8 mouse cellular contexts compared by ENCODE assay signal in the genomic region with DNA sequence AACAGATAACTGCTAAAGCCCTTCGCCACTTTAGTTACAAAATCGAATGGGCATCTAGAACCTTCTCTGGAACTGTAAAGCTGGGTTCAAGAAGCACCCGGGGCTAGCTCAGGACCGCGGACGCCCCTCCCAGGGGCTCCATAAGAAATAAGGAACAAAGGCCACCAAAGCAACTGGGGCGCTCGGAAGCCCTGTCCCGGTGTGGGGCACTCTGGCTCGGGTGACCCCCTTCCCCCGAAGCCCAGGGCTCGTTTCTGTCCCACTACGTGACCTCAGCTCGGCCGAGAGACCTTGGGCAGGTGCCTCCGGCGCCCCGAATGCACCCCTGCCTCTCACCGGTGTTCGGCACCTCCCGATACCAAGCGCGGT. TPM values are rescaled to one million over a fixed set of nuclear protein-coding genes. Genes with fewer than 3 reads are reported as not detected.
DNase-seq lines count a peak whose midpoint lies in the region; ATAC-seq and TF ChIP-seq lines count a peak whose summit lies in the region.

No protein-coding gene starts in this region.

- H3K27me3 ChIP-seq in kidney, embryonic 16.5 days (ENCODE audit: insufficient read depth, low read length), result no peaks in the 10 kb centered on the region
- no peaks in the 10 kb centered on the region for H3K27me3 ChIP-seq in intestine, embryonic 14.5 days (replicated peaks; ENCODE audit: control insufficient read depth, insufficient read depth, low read length)

- H3K9me3 ChIP-seq in kidney, embryonic 16.5 days (ENCODE audit: low read length), result no peaks in the 10 kb centered on the region
- no peaks in the 10 kb centered on the region for H3K9me3 ChIP-seq in intestine, embryonic 14.5 days (ENCODE audit: control insufficient read depth, low read length)

- under 1% methylated on average over 23 of the region's 23 CpGs for WGBS in kidney, embryonic 16.5 days
- 0% methylated on average over 23 of the region's 23 CpGs for WGBS in intestine, embryonic 14.5 days

- ATAC-seq in kidney, embryonic 16.5 days (ENCODE audit: low FRiP score, low TSS enrichment), result no peak
- ATAC-seq in intestine, embryonic 14.5 days (replicated peaks; ENCODE audit: low FRiP score, low TSS enrichment, low read depth), result no peak; the same call in none of the 2 replicates
- peak; percentile 1; the same call in 1 of the 2 replicates for ATAC-seq in monocyte, adult 5-6 weeks (replicated peaks; ENCODE audit: insufficient number of reproducible peaks, low FRiP score, low TSS enrichment, poor library complexity, severe bottlenecking)

- no peak for TF ChIP-seq POLR2A in cortical plate, adult 2 months (IDR thresholded peaks at IDR 0.05; ENCODE audit: extremely low read depth, insufficient read depth, low read length)

- no peak for TF ChIP-seq CTCF in cortical plate, adult 2 months (IDR thresholded peaks at IDR 0.05; ENCODE audit: extremely low read depth, insufficient read depth, low read length)

- peaks cover 22% of the 10 kb centered on the region for H3K36me3 ChIP-seq in kidney, embryonic 16.5 days (ENCODE audit: insufficient read depth, low read length)
- peaks cover 25% of the 10 kb centered on the region for H3K36me3 ChIP-seq in intestine, embryonic 14.5 days (ENCODE audit: control insufficient read depth, insufficient read depth, low read length)

- H3K4me1 ChIP-seq in kidney, embryonic 16.5 days (ENCODE audit: insufficient read depth, low read length), result peaks cover 23% of the 10 kb centered on the region
- H3K4me1 ChIP-seq in cortical plate, adult 2 months (ENCODE audit: control insufficient read depth, insufficient read depth, low read length), result no peaks in the 10 kb centered on the region
- peaks cover 18% of the 10 kb centered on the region for H3K4me1 ChIP-seq in intestine, embryonic 14.5 days (replicated peaks; ENCODE audit: control insufficient read depth, insufficient read depth, low read length)

- no peak for DNase-seq in kidney, postnatal 14 days
- peak; percentile 65 for DNase-seq in intestine, embryonic 14.5 days (ENCODE audit: low spot score)
- DNase-seq in layer of hippocampus, adult 8-10 months (ENCODE audit: low spot score in 2 of 2), result no peak
- no peak for DNase-seq in right cerebral cortex, postnatal 4 days
- no peak for DNase-seq in layer of hippocampus, postnatal 10 days (ENCODE audit: low spot score in 2 of 2)

- H3K4me3 ChIP-seq in kidney, embryonic 16.5 days (ENCODE audit: low read length), result peak overlapping the region; percentile 98
- peak overlapping the region; percentile 58 for H3K4me3 ChIP-seq in cortical plate, adult 2 months (ENCODE audit: insufficient read depth, low read length)
- peak overlapping the region; percentile 96 for H3K4me3 ChIP-seq in intestine, embryonic 14.5 days (ENCODE audit: low read depth, low read length)

- H3K4me2 ChIP-seq in kidney, embryonic 16.5 days (replicated peaks; ENCODE audit: low read depth, low read length), result peak overlapping the region; percentile 89
- H3K4me2 ChIP-seq in intestine, embryonic 14.5 days (ENCODE audit: low read length), result peak overlapping the region; percentile 95

- peak overlapping the region; percentile 99 for H3K9ac ChIP-seq in kidney, embryonic 16.5 days (replicated peaks; ENCODE audit: low read length)
- peak overlapping the region; percentile 96 for H3K9ac ChIP-seq in intestine, embryonic 14.5 days (ENCODE audit: low read length)

- H3K27ac ChIP-seq in kidney, embryonic 16.5 days (ENCODE audit: low read length), result peak overlapping the region; percentile 83
- H3K27ac ChIP-seq in cortical plate, adult 2 months (ENCODE audit: insufficient read depth, low read length), result peak overlapping the region; percentile 53
- H3K27ac ChIP-seq in intestine, embryonic 14.5 days (ENCODE audit: low read depth), result peak overlapping the region; percentile 77

RNA-seq across cellular contexts. Expression of a gene that starts 0.4 kb away (rescaled TPM):
- 415 and 434 TPM in 2 replicates for polyA plus RNA-seq in kidney, embryonic 16.5 days (2015; fragmentation: Nextera tagmentation; extraction: Ambion mirVana)
- polyA plus RNA-seq in cortical plate, adult 2 months (2012; rRNA removed), result 461 and 466 TPM in 2 replicates
- polyA plus RNA-seq in intestine, embryonic 14.5 days (2014; fragmentation: Nextera tagmentation; extraction: Ambion mirVana), result 426 and 466 TPM in 2 replicates
- total RNA-seq in monocyte, adult 5-6 weeks (2017), result 139 to 263 TPM (median 256 TPM) in 3 replicates
- 100 to 1,000 TPM; 177 to 207 (median 191) TPM for total RNA-seq in layer of hippocampus, adult 8-10 months (2022)
- total RNA-seq in layer of hippocampus, postnatal 10 days (2021), result 100 to 1,000 TPM; 201 to 212 TPM

RNA-seq across cellular contexts. Expression of a gene that starts 15.0 kb away (rescaled TPM):
- 319 and 325 TPM in 2 replicates for polyA plus RNA-seq in kidney, embryonic 16.5 days (2015; fragmentation: Nextera tagmentation; extraction: Ambion mirVana)
- polyA plus RNA-seq in cortical plate, adult 2 months (2012; rRNA removed), result 279 and 280 TPM in 2 replicates
- 260 and 272 TPM in 2 replicates for polyA plus RNA-seq in intestine, embryonic 14.5 days (2014; fragmentation: Nextera tagmentation; extraction: Ambion mirVana)
- 57.5 to 129 TPM (median 113 TPM) in 3 replicates for total RNA-seq in monocyte, adult 5-6 weeks (2017)
- total RNA-seq in layer of hippocampus, adult 8-10 months (2022), result 100 to 1,000 TPM; 123 to 145 (median 138) TPM
- total RNA-seq in layer of hippocampus, postnatal 10 days (2021), result 100 to 1,000 TPM; 158 to 179 TPM

RNA-seq across cellular contexts. Expression of a gene that starts 15.0 kb away (rescaled TPM):
- polyA plus RNA-seq in kidney, embryonic 16.5 days (2015; fragmentation: Nextera tagmentation; extraction: Ambion mirVana), result 10.4 and 12.5 TPM in 2 replicates
- polyA plus RNA-seq in cortical plate, adult 2 months (2012; rRNA removed), result 0.49 and 0.52 TPM in 2 replicates
- 9.9 and 13.2 TPM in 2 replicates for polyA plus RNA-seq in intestine, embryonic 14.5 days (2014; fragmentation: Nextera tagmentation; extraction: Ambion mirVana)
- 6.1 to 11.4 TPM (median 7.8 TPM) in 3 replicates for total RNA-seq in monocyte, adult 5-6 weeks (2017)
- 1 to 10 TPM in 1 of 4 experiments, under 1 TPM in 3; 0.22 to 1.2 (median 0.32) TPM for total RNA-seq in layer of hippocampus, adult 8-10 months (2022)
- 1 to 10 TPM in 1 of 2 experiments, under 1 TPM in 1; 0.80 to 1.1 TPM for total RNA-seq in layer of hippocampus, postnatal 10 days (2021)

RNA-seq across cellular contexts. Expression of a gene that starts 15.0 kb away (rescaled TPM):
- 81.9 and 87.4 TPM in 2 replicates for polyA plus RNA-seq in kidney, embryonic 16.5 days (2015; fragmentation: Nextera tagmentation; extraction: Ambion mirVana)
- polyA plus RNA-seq in cortical plate, adult 2 months (2012; rRNA removed), result 52.8 and 54.8 TPM in 2 replicates
- polyA plus RNA-seq in intestine, embryonic 14.5 days (2014; fragmentation: Nextera tagmentation; extraction: Ambion mirVana), result 59.7 and 61.2 TPM in 2 replicates
- total RNA-seq in monocyte, adult 5-6 weeks (2017), result 155 to 216 TPM (median 169 TPM) in 3 replicates
- total RNA-seq in layer of hippocampus, adult 8-10 months (2022), result 10 to 100 TPM; 33.0 to 56.7 (median 43.1) TPM
- 10 to 100 TPM; 36.9 to 43.3 TPM for total RNA-seq in layer of hippocampus, postnatal 10 days (2021)

RNA-seq across cellular contexts. Expression of a gene that starts 26.3 kb away (rescaled TPM):
- polyA plus RNA-seq in kidney, embryonic 16.5 days (2015; fragmentation: Nextera tagmentation; extraction: Ambion mirVana), result 18.2 and 21.1 TPM in 2 replicates
- 50.3 and 57.9 TPM in 2 replicates for polyA plus RNA-seq in cortical plate, adult 2 months (2012; rRNA removed)
- polyA plus RNA-seq in intestine, embryonic 14.5 days (2014; fragmentation: Nextera tagmentation; extraction: Ambion mirVana), result 8.4 and 8.5 TPM in 2 replicates
- total RNA-seq in monocyte, adult 5-6 weeks (2017), result 0.57 to 2.1 TPM in 2 of 3 replicates, not detected in the other
- total RNA-seq in layer of hippocampus, adult 8-10 months (2022), result 10 to 100 TPM; 46.4 to 55.0 (median 53.4) TPM
- 10 to 100 TPM; 18.8 to 19.5 TPM for total RNA-seq in layer of hippocampus, postnatal 10 days (2021)
